Mouse (Mus musculus): ENCODE measurements around the gene Derl3.
"Not testable (repeated sequence)": the region's sequence is repeated elsewhere in the genome, so short reads cannot be mapped to it uniquely, and the experiment has no call there.

- TF ChIP-seq CTCF, EP300 (IDR thresholded peaks at IDR 0.05; ENCODE audit: low read depth): not testable (repeated sequence)
Measured at GRCm38 (mm10) chr10:75859786-75860470, 33.3 kb upstream of the Derl3 start, which contains the start of gene Mif.
